Mouse (Mus musculus): ENCODE measurements at regions not wholly inside any gene's neighbourhood (a gene's known extent, or its start where the extent isn't known, plus 50 kb on each side); places are given as distances from the start of the nearest gene placed in this dataset.
A peak's percentile ranks its signal among the peaks of the same experiment; 100 is the strongest.

GRCm38 (mm10) chr15:59784556-59784929 lies 231.9 kb downstream of the 4933412E24Rik start:
- DNase-seq, result no peak

- DNase-seq, result peak; percentile 89
Measured at GRCm38 (mm10) chr15:59783782-59784555, 232.4 kb downstream of the 4933412E24Rik start.

- DNase-seq, result peak; percentile 23
Measured at GRCm38 (mm10) chr15:59783393-59783781, 233.0 kb downstream of the 4933412E24Rik start.

GRCm38 (mm10) chr15:59780506-59780905 lies 235.9 kb downstream of the 4933412E24Rik start:
- DNase-seq, result no peak

GRCm38 (mm10) chr15:59777307-59777871 lies 239.0 kb downstream of the 4933412E24Rik start:
- DNase-seq, result peak; percentile 83

- DNase-seq, result no peak
Measured at GRCm38 (mm10) chr15:59775781-59776180, 240.6 kb downstream of the 4933412E24Rik start.

GRCm38 (mm10) chr15:59773983-59774382 lies 242.4 kb downstream of the 4933412E24Rik start:
- peak; percentile 69 for DNase-seq

- DNase-seq, result peak; percentile 79
Measured at GRCm38 (mm10) chr15:59772595-59772994, 243.8 kb downstream of the 4933412E24Rik start.

GRCm38 (mm10) chr15:59762061-59762460 lies 254.4 kb downstream of the 4933412E24Rik start:
- no peak for DNase-seq

- DNase-seq, result no peak
Measured at GRCm38 (mm10) chr15:59760490-59760889, 255.9 kb downstream of the 4933412E24Rik start.

- peak; percentile 56 for DNase-seq
Measured at GRCm38 (mm10) chr15:59759566-59759965, 256.8 kb downstream of the 4933412E24Rik start.

GRCm38 (mm10) chr15:59758971-59759370 lies 257.4 kb downstream of the 4933412E24Rik start:
- DNase-seq, result no peak

GRCm38 (mm10) chr15:59756141-59756540 lies 260.3 kb downstream of the 4933412E24Rik start:
- peak; percentile 66 for DNase-seq

- DNase-seq, result no peak
Measured at GRCm38 (mm10) chr15:59754906-59755305, 261.5 kb downstream of the 4933412E24Rik start.

GRCm38 (mm10) chr15:59752277-59752676 lies 264.1 kb downstream of the 4933412E24Rik start:
- no peak for DNase-seq

- no peak for DNase-seq
Measured at GRCm38 (mm10) chr15:59746290-59746689, 270.1 kb downstream of the 4933412E24Rik start.

- DNase-seq, result peak; percentile 65
Measured at GRCm38 (mm10) chr15:59744411-59744931, 271.9 kb downstream of the 4933412E24Rik start.

- DNase-seq, result peak; percentile 50
Measured at GRCm38 (mm10) chr15:59739197-59739596, 277.2 kb downstream of the 4933412E24Rik start.

- DNase-seq, result no peak
Measured at GRCm38 (mm10) chr15:59737247-59737646, 279.2 kb downstream of the 4933412E24Rik start.

- no peak for DNase-seq
Measured at GRCm38 (mm10) chr15:59734376-59734775, 282.0 kb downstream of the 4933412E24Rik start.

GRCm38 (mm10) chr15:59733932-59734331 lies 282.5 kb downstream of the 4933412E24Rik start:
- no peak for DNase-seq

GRCm38 (mm10) chr15:59733031-59733810 lies 283.2 kb downstream of the 4933412E24Rik start:
- DNase-seq, result no peak

- DNase-seq, result no peak
Measured at GRCm38 (mm10) chr15:59731129-59731528, 285.3 kb downstream of the 4933412E24Rik start.
